Mouse (Mus musculus) lung, postnatal 36 days (tissue): ENCODE measurements at regions not wholly inside any gene's neighbourhood (a gene's known extent, or its start where the extent isn't known, plus 50 kb on each side); places are given as distances from the start of the nearest gene placed in this dataset.

Experiments used
- DNase-seq: peaks from one replicate; pipeline ENCODE4 v3.0.0; 2022; ENCODE audit warnings: mixed read lengths

DNA sequence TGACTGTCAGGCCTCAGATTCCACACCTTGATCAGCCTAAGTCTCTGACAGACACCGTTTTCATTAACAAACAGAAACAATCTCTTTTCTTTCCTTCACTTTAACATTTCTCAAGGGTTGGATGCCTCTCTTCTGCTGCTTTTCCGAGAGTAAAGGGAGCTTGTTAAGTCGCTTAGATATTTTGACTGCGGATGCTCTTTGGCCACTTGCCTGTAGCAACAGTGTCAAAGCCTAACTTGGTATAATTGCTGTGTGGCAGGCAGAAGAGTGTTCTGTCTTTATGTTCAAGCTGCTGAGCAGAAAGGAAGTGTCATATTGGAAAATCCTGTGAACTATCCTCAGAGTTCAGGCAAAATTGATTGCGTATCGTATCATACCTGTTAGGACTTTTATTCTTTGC lies 112.3 kb upstream of the Zeb2 start:
- no peak for DNase-seq

DNA sequence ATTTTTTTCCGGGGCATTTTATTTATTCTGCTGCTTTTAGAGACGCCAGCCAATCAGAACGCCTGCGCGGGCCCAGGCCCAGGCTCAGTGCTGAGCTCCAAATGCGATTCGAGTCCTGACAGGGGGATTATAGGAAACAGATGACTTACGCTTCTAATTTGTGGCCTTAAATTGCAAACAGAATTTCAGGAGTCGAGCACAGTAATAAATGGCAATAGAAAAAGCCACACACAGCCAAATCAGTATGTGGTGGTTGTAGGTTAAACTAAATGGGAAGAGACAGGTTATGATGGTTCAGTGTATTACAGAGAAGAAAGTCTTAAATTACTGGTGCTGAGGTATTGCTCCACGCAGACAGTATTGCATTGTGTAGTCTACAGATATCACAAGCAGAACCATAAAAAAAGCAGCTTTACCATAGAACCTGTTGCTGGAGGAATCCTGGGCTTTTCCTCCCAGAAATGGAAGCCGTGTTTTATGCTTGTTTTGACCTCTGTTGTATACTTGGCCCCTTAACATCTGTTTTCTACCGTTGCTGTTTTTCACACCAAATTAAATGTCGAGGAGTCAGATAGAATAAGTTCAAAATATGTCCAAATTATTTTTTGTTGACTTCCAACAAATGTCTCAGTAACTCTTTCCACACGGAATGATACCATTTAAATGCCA lies 110.2 kb upstream of the Zeb2 start:
- no peak for DNase-seq

DNA sequence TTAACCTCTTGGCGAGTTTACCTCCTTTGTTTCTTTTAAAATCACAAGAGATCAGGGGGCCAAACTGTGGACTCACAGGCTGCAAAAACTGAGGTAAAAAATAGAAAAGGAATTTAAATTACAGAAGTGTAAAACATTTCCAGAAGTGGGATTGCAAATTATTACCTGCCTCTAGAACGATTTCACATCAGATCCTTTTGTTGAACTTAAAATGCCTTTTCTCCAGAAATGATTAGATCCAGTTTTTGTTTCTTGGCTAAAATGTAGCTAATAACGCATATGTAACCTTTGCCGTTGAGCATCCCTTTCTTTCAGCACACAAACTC lies 108.8 kb upstream of the Zeb2 start:
- DNase-seq: no peak

DNA sequence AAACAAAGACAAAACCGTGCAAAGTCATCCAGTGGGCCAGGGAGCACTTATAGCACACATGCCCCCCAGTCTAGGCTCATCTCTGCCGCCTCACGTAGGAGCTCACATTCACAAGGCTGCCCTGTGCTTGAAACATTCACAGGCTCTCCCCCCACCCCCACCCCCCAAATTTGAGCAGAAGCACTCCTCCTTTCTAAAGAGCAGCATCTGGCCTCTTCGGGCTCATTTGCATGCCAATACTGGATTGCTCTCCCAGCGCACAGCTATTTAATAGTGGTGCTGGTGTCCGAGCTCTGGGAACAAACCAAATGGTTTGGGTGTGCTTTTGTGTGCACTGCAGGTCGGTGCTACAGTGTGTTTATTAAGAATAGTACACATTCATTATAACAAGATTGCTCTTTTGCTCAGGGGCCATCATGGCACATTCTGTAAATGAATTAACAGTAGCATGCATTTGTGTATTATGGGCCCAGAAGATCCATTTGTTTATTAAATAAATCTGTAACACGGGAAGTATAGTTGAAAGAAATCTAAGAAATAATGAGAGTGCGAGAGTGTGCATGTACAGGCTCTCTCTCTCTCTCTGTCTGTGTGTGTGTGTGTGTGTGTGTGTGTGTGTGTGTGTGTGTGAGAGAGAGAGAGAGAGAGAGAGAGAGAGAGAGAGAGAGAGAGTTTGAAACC lies 108.3 kb upstream of the Zeb2 start:
- no peak for DNase-seq

DNA sequence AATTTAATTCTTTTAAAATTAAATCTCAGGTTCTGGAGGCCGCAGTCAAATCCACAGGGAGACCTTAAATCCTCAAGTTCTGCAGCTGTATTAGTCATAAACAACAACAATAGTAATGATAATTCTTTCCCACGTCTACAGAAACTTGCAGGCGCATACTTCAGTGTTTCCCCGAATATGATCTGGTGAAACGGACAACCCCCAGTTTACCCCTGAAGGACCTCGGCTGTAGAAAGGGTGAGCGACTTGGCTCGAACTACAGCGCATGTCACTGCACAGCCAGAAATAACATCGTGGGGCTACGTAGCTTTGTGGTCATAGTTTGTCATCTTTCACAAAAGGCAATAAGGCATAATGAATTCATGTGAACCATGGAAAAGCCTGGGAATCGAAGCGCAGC lies 105.0 kb upstream of the Zeb2 start:
- no peak for DNase-seq

DNA sequence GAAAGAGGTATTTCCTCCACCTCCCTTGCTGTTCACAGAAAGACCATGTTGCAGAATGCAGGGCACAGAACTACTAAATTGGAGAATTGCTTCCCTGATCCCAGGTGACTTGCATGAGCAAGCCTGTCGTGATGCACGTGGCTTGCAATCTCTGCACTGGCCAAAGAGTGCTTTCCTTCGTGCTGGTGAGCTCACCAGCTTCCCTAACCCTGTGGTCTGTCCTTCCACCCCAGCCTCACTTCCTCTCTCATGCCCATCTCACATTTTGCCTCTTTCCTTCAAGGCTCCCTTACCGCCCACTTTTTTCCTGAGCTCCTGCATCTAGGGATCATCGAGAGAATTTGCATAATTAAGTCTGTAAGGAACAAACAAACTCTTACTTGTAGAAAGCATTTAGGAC lies 102.7 kb upstream of the Zeb2 start:
- peak; percentile 45 for DNase-seq

DNA sequence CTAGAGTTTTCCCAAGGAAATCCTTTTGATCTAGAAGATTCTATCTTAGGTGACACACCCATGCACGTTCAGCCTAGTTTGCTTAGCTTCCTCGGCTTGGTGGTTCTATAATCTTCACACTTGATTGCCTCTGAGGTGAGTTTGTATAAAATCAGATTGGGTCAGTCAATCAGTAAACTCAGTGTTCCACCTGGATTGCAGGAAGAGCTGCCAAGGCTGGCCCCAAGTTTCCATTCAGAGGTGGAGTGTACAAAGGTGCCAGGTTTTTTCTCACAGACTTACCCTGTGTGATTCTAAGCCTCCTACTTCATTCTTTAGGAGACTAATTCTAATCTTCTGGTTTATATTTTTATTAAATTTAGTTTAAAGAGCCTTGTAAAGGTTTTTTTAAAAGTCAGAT lies 95.6 kb upstream of the Zeb2 start:
- DNase-seq: no peak

DNA sequence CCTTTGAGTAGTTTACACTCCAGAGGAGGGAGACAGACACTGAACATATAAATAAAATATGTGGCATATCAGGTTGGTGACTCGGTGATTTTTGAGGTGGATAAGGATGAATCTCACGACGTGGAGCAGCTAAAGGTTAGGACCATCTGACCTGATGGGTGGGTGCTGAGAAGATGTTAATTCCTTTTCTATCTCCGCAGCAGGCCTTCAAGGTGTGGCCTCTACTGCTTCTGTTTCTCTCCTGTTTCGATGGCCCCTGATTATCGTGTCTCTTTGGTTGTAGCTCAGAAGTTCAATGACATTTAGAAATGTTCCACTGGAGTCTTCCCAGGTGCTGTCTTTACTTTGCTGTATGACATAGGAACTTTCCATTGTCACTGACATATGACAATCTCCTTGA lies 91.3 kb upstream of the Zeb2 start:
- DNase-seq: no peak

DNA sequence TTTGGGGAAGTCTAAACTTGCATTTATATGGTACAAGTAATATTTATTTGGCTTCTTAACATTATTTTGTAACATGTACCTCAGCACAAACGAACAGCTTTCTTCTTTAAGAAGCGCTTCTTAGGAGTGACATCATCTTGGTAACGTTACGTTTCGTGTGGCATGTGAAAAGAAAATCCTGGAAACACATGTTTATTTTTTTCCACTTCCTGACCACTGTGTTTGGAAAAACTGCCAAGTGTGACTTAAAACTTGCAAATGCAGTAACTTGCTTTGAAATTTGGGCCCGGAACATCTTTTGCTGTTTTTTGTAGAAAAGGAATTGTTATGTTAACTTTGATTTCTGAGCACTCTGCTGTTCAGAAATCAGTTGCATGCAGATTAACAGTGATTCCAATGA lies 88.6 kb upstream of the Zeb2 start:
- peak; percentile 23 for DNase-seq

DNA sequence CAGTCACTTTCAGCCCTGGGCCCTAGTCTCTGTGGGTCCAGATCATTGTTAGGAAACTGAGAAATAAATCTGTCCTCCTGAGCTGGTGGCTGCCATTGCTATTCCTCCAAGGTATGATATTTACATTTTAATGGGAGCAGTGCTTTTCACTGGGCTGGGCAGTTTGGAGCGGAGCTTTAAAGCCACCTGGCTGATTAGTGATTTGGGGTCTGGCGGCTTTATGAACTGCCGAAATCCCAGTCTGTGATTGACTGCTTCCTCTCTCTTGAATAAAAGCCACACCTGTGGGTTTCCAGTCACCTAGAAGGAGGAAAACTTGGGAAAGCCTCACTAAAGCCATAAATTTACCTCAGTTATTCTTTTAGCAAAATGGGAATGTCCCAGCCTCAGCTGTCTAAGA lies 88.0 kb upstream of the Zeb2 start:
- DNase-seq: no peak

DNA sequence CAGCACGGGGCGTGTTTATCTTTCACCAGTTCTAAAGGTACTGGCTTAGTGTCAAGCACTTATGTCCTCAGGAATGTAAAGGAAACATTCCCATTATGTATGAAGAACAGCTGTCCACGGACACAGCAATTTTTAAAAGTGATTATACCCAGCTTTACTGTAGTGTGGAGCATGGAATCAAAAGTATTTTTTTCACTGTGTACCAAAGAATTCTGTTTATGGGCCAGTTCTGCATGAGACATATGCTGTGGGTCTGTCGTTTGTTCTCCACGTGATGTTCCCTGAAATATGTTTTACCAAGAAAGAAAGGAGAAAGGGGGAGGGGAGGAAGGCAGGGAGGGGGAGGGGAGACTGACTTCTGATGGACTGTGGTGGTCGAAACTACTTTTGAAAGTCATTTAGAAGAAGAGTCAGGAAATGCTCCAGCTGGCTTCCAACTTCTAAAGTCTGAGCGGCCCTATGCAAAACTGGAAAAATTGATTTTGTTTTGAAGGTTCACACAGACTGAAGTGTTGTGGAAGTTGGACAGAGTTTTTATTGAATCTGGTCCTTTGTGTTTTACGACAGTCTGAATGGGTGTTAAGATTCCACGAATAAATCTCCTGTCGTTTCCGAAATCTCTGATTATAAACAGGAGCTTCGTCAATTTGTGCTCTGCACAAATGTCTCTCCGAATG lies 80.9 kb upstream of the Zeb2 start:
- DNase-seq: no peak

DNA sequence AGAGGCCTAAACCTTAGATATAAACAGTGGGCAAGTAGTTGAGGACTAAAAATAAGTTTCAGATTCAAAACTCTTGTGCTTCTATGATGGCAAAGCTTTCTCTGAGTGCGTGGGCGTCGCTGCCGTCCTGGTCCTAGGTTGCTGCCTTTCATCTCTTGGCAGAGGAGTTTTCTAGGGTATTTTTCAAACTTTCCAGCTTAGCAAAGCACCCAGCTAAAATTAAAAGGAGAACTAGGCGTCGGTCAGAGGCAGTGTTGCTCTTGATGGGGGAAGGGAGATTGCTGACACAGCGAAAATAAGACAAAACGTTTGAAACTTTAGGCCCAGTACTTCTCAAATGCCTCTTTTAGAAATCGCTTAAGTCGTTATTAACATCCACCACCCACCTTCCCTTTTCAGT lies 80.1 kb upstream of the Zeb2 start:
- peak; percentile 29 for DNase-seq

DNA sequence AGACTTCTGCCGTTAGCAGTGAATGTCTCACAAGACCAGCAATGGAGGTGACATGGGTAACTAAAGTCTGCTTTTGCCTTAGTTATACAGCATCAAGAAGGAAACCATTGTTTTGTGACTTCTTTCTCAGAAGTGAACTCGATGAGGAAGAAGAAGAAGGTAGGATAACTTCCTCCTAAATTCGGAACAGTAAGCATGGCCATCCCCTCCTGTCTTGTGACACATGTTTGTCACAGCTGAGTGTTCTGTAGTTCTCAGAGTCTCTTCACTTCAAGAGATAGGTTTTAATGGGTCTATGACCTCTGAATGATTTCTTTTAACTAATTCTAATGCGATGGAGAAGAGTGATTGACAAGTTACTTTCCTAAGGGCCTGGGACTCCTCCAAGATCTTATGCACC lies 79.3 kb upstream of the Zeb2 start:
- peak; percentile 20 for DNase-seq

DNA sequence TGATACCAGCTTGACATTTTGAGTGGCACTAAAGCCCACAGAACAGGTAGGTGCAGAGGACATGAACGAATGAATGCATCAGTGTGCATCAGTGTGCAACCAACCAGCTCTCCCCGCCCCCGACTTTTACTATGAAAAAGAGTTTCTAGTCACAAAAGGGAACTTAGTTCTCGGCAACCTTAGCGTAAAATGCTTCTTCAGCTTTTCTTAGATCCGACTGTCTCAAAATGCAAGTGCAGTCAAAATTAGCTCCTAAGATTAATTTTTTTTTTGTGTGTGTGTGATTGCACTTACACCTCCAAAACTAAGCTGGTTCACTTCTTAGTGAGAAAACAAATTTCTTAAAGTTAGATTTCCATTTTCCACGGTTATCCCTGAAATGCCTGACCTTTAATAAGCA lies 77.1 kb upstream of the Zeb2 start:
- peak; percentile 34 for DNase-seq

DNA sequence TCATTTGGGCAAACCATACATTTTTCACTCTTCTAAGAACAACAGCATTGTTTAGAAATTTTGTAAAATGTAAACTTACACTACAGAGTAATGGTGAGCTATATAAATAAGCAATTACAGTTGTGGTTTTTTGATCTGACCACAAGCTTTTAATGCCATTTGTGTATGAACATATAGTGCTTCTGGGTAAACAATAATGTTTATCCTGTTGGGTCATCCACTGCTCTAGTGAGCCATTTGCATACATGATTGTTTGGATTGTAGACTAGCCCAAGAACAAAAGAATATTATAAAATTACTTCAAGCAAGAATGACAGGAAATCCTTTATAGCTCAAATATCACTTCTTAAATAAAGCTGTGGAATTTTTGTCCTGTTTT lies 68.4 kb upstream of the Zeb2 start:
- DNase-seq: no peak

DNA sequence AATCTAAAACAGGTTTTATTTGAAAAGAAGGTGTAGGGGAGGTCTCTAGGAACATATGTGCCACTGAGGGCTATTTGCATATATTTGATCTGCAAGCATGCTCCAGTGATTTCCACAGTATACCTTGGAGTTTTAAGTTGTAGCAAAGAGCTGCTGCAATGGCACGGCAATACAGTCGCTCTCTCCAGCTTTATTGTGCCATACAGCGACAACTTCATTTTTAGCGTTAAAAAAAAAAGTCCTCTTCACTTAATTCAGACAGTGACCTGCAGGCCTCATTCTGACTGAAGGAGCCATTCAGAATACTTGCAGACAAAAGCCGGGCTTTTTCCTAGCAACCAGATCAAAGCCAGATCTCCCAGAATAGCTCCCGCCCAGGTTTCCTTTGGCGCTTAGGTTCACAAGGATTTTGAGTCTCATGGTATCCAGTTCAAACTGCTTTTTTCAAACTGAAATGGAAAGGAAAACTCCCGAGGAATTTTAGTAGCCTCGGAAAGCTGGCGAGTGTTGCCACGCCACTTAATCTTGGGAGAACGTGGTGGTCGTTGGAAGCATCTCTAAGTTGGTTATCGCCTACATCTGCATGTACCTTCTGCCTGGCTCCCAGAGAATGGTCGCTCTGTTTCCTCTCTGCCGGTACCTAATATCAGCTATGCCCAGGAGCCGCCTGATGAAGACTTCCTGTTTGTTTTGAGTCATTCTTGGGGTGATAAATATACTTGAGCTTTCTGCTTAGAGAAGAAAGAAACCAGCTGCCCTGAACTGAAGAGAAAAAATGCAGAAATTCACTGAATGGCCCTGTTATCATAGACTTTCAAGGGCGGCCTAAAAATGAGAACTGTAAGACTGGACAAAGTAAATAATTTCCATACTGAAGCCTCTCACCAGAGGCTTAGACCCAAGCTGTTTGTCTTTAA lies 67.8 kb upstream of the Zeb2 start:
- peak; percentile 39 for DNase-seq

DNA sequence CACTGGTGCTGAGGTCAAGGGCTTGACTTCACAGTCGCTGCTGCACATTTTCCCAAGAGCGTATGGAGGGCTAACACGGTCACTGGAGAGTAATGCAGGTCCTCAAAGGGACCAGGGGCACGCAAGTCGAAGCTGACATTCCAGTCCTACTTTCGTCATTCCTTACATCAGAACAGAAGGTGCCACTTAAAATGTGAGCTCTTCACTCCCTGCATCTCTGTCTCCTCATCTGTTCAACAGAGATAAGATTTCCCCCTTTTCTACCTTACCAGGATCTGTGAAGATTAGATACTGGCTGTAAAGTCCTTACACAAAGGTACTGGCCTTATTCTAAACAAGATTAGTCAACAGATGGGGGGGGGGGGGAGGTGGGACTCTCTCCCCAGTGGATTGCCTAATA lies 67.0 kb upstream of the Zeb2 start:
- DNase-seq: no peak

DNA sequence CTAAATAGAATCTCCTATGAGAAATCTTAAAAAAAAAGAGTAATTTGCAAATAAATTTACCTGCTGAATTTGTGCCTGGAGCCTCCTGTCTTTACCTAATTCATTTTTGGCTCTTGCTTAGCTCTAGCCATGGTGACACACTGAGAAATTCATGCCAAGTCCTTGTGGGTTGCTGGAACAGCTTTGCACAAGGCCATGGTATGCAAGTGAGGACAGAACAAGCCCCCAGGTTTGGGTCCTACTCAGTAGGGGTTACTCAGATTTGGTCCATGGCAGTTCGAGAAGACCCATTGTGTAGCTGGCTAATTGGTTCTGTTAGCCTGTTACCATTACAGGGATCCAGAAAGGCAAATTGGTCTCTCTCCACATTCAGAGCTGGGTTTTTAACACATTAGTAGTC lies 65.7 kb upstream of the Zeb2 start:
- no peak for DNase-seq

DNA sequence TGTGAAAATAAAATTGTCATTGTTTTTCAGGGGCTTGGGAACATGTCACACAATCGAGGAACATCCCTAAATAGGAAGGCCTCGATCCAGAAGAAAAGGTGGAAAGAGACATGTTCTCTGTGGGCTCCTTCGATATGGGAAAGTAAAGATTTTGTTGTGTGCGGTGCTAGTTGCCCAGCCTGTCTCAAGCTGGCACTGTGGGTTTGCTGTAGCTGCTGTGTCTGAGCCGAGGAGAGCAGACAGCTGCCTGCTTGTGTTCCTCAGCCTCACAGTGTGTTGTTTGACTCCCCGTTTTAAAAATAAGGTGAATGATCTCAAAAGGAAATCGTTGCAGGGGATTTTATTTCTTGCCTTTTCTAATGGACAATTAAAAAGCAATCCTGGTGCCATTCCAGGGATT lies 64.4 kb upstream of the Zeb2 start:
- no peak for DNase-seq

DNA sequence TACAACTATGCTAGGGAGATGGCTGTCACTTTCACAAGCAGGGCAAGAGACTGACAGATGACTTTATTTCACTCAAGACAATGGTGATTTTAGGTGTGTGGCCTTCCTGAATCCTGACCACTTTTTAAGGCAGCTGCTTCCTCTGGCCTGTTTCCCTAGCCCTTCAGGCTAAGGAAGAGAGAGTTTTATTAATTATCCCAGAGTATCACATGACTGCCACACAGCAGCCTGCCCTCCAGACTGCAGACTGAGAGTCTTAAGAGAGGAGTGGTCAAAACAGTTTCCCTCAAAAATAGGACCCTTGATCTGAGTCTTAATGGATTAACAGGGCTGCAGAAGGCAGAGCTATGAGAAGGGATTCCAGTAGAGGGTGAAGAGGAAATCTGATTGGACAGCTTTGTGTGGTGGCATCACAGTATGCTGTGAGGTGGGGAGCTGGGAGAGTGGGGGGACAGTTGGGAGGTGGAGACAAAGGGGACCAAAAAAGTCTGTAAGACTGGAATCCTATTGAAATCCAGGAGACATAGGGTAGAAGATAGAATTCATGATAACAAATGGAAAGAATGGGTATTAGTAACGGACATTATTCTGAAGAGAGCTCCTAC lies 61.8 kb upstream of the Zeb2 start:
- DNase-seq: no peak

DNA sequence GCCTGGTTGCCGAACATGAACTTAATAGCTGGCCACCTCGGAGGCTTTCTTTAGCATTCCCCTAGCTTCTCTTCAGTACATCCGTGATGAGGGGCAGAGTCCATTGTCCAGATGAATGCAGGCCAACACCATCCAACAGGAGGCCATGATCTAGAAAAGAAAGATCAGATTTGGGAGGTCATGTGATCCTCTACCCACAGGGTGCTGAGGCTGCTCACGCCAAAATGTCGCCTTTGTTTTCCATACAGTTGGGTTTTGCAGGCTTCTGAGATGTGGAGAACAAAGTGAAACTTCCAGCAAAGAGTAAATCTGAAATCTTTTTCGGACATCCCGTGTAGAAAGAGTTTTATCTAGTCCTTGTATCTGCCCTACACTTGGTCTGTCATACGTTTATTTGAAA lies 55.2 kb upstream of the Zeb2 start:
- no peak for DNase-seq

DNA sequence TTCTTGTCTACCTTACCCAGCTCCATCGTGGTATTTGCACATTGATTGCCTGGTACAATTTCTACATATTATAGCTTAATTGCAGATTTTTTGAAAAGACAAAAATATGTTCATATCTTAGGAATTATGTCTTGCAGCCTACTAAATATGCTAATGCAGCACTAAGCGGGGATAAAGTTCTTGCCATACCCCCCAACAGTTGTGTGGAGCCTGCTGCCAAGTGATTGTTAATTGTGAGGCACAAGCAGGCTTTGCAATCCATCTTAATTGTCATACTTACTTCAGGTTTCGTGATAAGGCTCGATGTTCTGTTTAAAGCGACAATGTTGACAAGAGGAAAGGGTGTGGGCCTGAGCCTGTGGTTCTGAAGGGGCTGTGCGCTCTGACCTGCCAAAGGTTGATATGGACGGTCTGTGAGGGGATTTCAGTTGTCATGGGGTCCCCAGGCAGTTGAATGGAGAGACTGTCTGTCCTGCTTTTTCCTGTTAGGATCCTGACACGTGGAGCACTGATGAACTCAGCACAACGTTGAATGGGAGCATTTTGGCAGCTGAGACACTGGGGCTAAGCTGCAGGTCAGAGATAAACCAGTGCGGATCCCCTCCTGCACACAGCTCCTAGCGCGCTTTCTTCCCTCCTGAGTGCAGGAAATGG lies 54.5 kb upstream of the Zeb2 start:
- peak; percentile 62 for DNase-seq

DNA sequence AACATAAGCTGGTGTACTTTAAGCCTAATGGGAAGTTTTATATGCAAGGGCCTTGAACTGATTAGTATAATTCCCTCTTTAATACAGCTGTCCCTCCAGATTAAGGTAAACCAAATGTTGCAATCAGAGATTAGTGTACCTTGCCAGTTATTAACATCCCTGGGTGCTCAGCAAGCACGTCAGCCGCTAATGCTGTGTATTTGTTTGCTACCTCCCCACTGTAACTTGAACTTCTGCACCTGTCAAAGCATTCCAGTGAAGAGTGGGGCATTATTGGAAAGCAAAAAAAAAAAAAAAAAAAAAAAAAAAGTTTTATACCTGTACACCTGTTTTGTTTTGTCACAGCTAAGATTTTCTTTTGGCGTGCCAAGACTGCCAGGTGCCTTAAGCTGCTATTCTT lies 53.1 kb upstream of the Zeb2 start:
- DNase-seq: no peak
